Mouse (Mus musculus): Measurements from ENCODE around the gene Sptbn1. TPM values are rescaled to one million over a fixed set of nuclear protein-coding genes. Genes with fewer than 3 reads are reported as not detected.

Gene Sptbn1
- polyA plus RNA-seq, 1 experiment from 2014 or later: 134 TPM

- Histone ChIP-seq H3K36me3 (no peaks in the 10 kb centered on the region), H3K27me3 (no peaks in the 10 kb centered on the region), H3K4me3 (no peak overlapping the region), H3K9ac (replicated peaks) (no peak overlapping the region), H3K9me3 (no peaks in the 10 kb centered on the region), H3K4me2 (replicated peaks) (no peak overlapping the region), H3K27ac (replicated peaks) (no peak overlapping the region), H3K4me1 (peaks cover 10% of the 10 kb centered on the region; the same call in 1 of the 2 replicates)
- ATAC-seq (replicated peaks): no peak
- WGBS: 77% methylated on average over 4 of the region's 4 CpGs
Measured at GRCm38 (mm10) chr11:30230330-30230771, 37.6 kb downstream of the Sptbn1 start.

DNA sequence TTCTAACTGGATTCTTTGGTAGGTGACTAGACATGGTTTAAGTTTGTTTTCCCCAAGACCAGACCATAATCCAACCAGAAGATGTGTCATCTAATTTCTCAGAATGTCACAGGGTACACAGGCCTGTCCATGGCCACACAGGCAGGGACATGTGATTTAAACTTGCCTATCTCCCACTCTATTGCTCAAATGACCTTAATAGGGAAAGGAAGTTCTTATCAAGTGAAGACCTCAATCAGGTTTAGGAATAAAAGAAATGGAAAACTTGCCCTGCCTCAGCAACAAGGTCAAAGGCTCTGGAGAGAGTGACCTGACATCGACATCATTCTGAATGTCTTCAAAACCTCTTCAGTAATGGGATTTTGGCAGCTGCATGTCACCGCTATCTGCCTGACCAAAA, 41.2 kb downstream of the Sptbn1 start:
- WGBS: 87% methylated on average over 2 of the region's 2 CpGs
- no peaks in the 10 kb centered on the region for H3K9me3 ChIP-seq
- no peak overlapping the region for H3K27ac ChIP-seq (replicated peaks)
- H3K36me3 ChIP-seq: no peaks in the 10 kb centered on the region
- no peak overlapping the region for H3K4me3 ChIP-seq
- H3K9ac ChIP-seq (replicated peaks): no peak overlapping the region
- 0 out of 2 replicates have a peak, but pooled peaks cover 13% of the 10 kb centered on the region for H3K4me1 ChIP-seq
- no peak overlapping the region for H3K4me2 ChIP-seq (replicated peaks)
- no peak for ATAC-seq (replicated peaks)
- no peaks in the 10 kb centered on the region for H3K27me3 ChIP-seq

GRCm38 (mm10) chr11:30224599-30224998, 43.4 kb downstream of the Sptbn1 start:
- Histone ChIP-seq H3K27me3 (no peaks in the 10 kb centered on the region), H3K27ac (replicated peaks) (no peak overlapping the region), H3K4me3 (no peak overlapping the region), H3K4me2 (replicated peaks) (no peak overlapping the region), H3K9ac (replicated peaks) (no peak overlapping the region), H3K4me1 (0 out of 2 replicates have a peak, but pooled peaks cover 10% of the 10 kb centered on the region), H3K9me3 (no peaks in the 10 kb centered on the region), H3K36me3 (no peaks in the 10 kb centered on the region)
- ATAC-seq (replicated peaks): no peak

- 0 out of 2 replicates have a peak, but pooled peaks cover 10% of the 10 kb centered on the region for H3K4me1 ChIP-seq
- ATAC-seq (replicated peaks): 0 out of 2 replicates have a peak, but pooled peaks have one; percentile 9
- H3K4me2 ChIP-seq (replicated peaks): no peak overlapping the region
- no peak overlapping the region for H3K27ac ChIP-seq (replicated peaks)
- no peaks in the 10 kb centered on the region for H3K36me3 ChIP-seq
- H3K9ac ChIP-seq (replicated peaks): no peak overlapping the region
- no peaks in the 10 kb centered on the region for H3K9me3 ChIP-seq
- H3K4me3 ChIP-seq: no peak overlapping the region
- 23% methylated on average over 2 of the region's 2 CpGs for WGBS
- H3K27me3 ChIP-seq: no peaks in the 10 kb centered on the region
Measured at GRCm38 (mm10) chr11:30222636-30223035, 45.3 kb downstream of the Sptbn1 start.

DNA sequence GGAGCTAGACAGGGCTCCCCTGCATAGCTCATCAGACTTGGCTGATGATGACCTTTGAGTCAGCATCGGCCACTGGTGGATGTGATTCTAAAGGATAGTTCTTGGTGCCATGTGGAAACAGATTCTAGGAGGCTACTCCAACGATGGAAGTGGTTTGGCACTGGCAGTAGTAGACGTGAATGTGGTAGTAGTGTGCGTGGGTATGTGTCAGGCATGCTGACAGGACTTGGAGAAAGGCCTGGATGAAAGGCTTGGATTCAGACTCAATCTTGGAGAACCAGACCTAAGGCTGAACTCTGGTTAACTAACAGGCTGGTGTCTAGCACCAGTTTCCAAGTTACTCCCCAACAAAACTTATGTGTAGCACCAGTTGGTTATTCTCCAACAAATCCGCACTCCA, 46.9 kb downstream of the Sptbn1 start:
- no peak overlapping the region for H3K4me2 ChIP-seq (replicated peaks)
- no peaks in the 10 kb centered on the region for H3K27me3 ChIP-seq
- H3K27ac ChIP-seq (replicated peaks): no peak overlapping the region
- H3K4me1 ChIP-seq: 0 out of 2 replicates have a peak, but pooled peaks cover 5% of the 10 kb centered on the region
- 90% methylated on average over 5 of the region's 5 CpGs for WGBS
- no peak for ATAC-seq (replicated peaks)
- no peak overlapping the region for H3K4me3 ChIP-seq
- no peaks in the 10 kb centered on the region; the same call in 1 of the 2 replicates for H3K36me3 ChIP-seq
- no peak overlapping the region for H3K9ac ChIP-seq (replicated peaks)
- no peaks in the 10 kb centered on the region for H3K9me3 ChIP-seq

DNA sequence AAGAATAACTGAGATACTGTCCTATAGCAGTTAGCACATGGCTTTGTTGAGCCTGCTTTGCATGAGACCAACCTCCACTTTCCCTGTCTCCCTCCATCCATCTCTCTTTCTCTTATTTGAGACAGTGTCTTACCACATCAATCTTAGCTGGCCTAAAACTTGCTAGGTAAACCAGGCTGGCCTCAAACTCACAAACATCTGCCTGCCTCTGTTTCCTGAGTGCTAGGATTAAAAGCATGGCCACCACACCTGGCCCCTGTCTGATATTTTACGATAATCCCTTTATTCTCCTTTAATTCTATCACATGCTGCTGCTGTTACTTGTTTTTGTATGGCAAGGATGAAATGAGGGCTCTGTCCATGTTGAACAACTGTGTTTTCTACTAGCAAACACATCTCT, 49.6 kb downstream of the Sptbn1 start:
- 95% methylated on average over 1 of the region's 1 CpGs for WGBS
- Histone ChIP-seq H3K4me3 (no peak overlapping the region), H3K27ac (replicated peaks) (no peak overlapping the region), H3K4me2 (replicated peaks) (no peak overlapping the region), H3K9ac (replicated peaks) (no peak overlapping the region), H3K4me1 (0 out of 2 replicates have a peak, but pooled peaks cover 5% of the 10 kb centered on the region), H3K27me3 (no peaks in the 10 kb centered on the region), H3K36me3 (no peaks in the 10 kb centered on the region; the same call in 1 of the 2 replicates), H3K9me3 (no peaks in the 10 kb centered on the region)
- no peak for ATAC-seq (replicated peaks)

DNA sequence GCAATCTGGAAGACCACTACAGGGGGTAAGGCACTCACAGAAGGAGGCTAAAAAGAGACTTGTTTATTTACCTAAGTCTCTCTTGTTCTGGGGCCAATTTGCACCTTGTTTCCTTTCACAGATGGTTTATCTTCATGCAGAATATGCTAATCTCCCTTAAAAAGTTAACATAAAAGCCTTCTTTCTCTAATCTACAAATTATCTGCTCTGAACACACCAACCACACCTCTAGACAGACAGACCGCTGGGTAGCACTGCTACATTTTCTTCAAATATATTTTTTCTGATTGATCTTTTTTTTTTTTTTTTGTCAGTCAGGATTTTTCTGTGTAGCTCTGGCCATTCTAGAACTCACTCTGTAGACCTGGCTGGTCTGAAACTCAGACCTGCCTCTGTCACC, 50.5 kb downstream of the Sptbn1 start:
- WGBS: 74% methylated on average over 1 of the region's 1 CpGs
- Histone ChIP-seq H3K4me1 (0 out of 2 replicates have a peak, but pooled peaks cover 5% of the 10 kb centered on the region), H3K9ac (replicated peaks) (no peak overlapping the region), H3K4me3 (no peak overlapping the region), H3K9me3 (no peaks in the 10 kb centered on the region), H3K36me3 (no peaks in the 10 kb centered on the region; the same call in 1 of the 2 replicates), H3K27me3 (no peaks in the 10 kb centered on the region), H3K27ac (replicated peaks) (no peak overlapping the region), H3K4me2 (replicated peaks) (no peak overlapping the region)
- ATAC-seq (replicated peaks): no peak

DNA sequence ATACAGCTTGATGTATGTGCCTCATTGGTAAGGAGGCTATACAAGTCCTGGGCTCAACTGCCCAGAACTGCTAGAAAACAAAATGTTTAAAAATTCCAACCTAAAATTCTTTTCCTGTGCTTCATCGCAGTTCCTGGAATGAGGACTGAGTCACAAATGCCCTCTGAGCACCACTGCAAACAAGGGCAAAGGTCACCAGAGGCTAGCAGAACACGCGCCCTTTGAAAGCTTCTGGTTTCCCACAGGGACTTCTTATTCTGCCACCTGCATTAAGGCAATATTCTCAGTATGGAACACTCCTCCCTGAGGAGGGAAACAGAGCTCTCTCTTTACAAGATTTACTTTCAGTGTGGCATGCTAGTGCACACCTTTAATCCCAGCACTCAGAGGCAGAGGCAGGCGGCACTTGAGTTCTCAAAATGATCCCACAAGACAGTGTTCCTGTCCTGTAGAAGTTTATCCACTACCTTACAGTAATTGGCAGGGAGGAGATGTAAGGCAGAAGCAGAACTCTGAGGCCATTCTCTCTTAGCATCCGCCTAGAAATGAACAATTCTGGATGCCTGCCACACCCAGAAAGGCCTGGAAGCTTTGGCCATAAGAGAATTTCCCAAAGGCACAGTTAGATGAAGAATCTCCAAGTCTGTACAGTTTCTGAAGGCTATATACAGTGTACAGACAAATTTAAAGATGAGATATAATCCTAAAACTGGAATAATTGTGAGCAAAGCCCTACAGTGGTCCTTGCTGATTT, 56.1 kb downstream of the Sptbn1 start:
- no peak for ATAC-seq (replicated peaks)
- H3K27me3 ChIP-seq: no peaks in the 10 kb centered on the region
- H3K36me3 ChIP-seq: no peaks in the 10 kb centered on the region
- WGBS: 57% methylated on average over 5 of the region's 5 CpGs
- no peak overlapping the region for H3K4me3 ChIP-seq
- no peaks in the 10 kb centered on the region for H3K4me1 ChIP-seq
- H3K9me3 ChIP-seq: no peaks in the 10 kb centered on the region
- H3K4me2 ChIP-seq (replicated peaks): no peak overlapping the region
- no peak overlapping the region for H3K27ac ChIP-seq (replicated peaks)
- no peak overlapping the region for H3K9ac ChIP-seq (replicated peaks)

- Histone ChIP-seq H3K9ac (replicated peaks) (no peak overlapping the region), H3K27me3 (no peaks in the 10 kb centered on the region), H3K9me3 (no peaks in the 10 kb centered on the region), H3K4me3 (no peak overlapping the region), H3K4me1 (no peaks in the 10 kb centered on the region), H3K36me3 (no peaks in the 10 kb centered on the region), H3K4me2 (replicated peaks) (no peak overlapping the region), H3K27ac (replicated peaks) (no peak overlapping the region)
- ATAC-seq (replicated peaks): no peak
- WGBS: 79% methylated on average over 3 of the region's 3 CpGs
Measured at GRCm38 (mm10) chr11:30211141-30211540, 56.8 kb downstream of the Sptbn1 start.

DNA sequence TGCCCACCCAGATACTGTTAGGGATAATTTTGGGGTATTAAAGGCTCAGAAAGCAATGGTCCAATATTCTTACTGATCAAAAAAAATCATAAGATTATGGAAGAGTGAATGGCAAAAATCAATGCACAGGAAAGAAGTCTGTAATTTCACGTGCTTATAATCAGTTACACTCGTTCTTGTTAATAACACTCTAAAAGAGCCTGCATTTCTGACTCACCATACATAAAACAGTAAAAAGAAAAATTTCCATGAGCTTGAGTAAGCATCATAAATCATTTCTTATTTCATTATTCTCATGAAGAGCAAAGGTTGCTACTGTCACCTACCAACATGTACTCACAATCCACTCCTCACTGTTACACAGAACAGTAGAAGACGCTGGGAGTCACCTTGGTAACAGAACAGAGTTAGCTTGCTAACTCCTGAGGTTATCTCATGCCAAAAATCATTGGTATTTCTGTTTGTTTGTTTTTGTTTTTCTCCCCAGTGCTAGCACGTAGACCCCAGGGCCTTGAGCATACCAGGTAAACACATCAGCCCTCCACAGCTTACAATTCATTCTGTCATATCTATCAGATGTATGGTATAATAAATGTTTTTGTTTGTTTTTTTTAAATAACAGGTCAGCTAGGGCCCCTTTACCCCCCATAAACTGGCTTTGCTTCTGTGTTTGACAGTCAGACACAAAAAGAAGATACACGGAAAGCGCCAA, 57.7 kb downstream of the Sptbn1 start:
- H3K4me3 ChIP-seq: no peak overlapping the region
- H3K27me3 ChIP-seq: no peaks in the 10 kb centered on the region
- no peak overlapping the region for H3K27ac ChIP-seq (replicated peaks)
- no peaks in the 10 kb centered on the region for H3K36me3 ChIP-seq
- no peak overlapping the region for H3K9ac ChIP-seq (replicated peaks)
- no peaks in the 10 kb centered on the region for H3K4me1 ChIP-seq
- no peak for ATAC-seq (replicated peaks)
- no peaks in the 10 kb centered on the region for H3K9me3 ChIP-seq
- WGBS: 90% methylated on average over 6 of the region's 6 CpGs
- no peak overlapping the region for H3K4me2 ChIP-seq (replicated peaks)

- H3K36me3 ChIP-seq: no peaks in the 10 kb centered on the region
- H3K4me2 ChIP-seq (replicated peaks): no peak overlapping the region
- H3K27ac ChIP-seq (replicated peaks): no peak overlapping the region
- no peak overlapping the region for H3K9ac ChIP-seq (replicated peaks)
- H3K27me3 ChIP-seq: no peaks in the 10 kb centered on the region
- H3K4me3 ChIP-seq: no peak overlapping the region
- H3K4me1 ChIP-seq: no peaks in the 10 kb centered on the region
- WGBS: 48% methylated on average over 4 of the region's 4 CpGs
- H3K9me3 ChIP-seq: no peaks in the 10 kb centered on the region
- peak; percentile 39; the same call in 1 of the 2 replicates for ATAC-seq (replicated peaks)
Measured at GRCm38 (mm10) chr11:30209495-30209894, 58.5 kb downstream of the Sptbn1 start.

DNA sequence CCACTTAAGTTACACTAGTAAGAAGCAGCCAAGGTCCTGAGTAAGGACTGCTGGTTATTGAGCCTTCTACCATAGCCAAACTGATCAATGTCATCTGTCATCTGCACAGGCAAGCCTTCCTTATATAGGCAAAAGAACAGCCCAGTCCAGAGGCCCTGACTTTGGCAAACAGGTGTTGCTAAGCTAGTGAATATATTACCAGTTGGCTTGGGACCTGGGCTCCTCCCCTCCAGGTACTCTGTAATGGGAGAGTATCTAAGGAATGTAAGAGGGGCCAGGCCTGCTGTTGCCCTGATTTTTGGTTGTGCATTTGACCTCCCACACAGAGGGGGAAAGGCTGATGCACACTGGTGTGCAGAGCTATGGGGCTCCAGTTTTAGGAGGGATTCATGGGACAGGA, 63.6 kb downstream of the Sptbn1 start:
- H3K36me3 ChIP-seq: peaks cover 10% of the 10 kb centered on the region; the same call in 1 of the 2 replicates
- no peaks in the 10 kb centered on the region for H3K27me3 ChIP-seq
- H3K4me1 ChIP-seq: no peaks in the 10 kb centered on the region
- no peak overlapping the region for H3K4me3 ChIP-seq
- H3K9ac ChIP-seq (replicated peaks): no peak overlapping the region
- ATAC-seq (replicated peaks): no peak
- H3K27ac ChIP-seq (replicated peaks): no peak overlapping the region
- H3K9me3 ChIP-seq: no peaks in the 10 kb centered on the region
- no peak overlapping the region for H3K4me2 ChIP-seq (replicated peaks)
